8 mouse cellular contexts compared by ENCODE assay signal in the genomic region with DNA sequence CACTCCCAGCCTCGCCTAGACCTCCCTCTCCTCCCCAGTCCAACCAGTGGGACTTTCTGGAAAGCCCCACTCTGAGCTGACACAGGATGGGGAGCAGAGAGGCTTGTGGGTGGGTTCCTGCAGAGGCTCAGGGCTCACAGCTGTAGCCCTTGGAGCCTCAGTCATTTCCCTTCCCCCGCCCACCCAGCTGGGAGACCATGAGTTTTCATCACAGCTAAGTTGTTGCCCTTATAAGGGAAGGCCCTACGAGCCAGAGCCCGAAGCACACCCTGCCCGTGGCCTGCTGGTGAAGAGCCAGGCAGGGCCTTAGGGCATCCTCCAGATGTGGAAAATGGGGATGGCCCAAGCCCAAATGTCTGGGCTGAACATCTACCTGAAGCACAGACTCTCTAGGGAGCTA. TPM values are rescaled to one million over a fixed set of nuclear protein-coding genes. Genes with fewer than 3 reads are reported as not detected.
DNase-seq lines count a peak whose midpoint lies in the region; ATAC-seq and TF ChIP-seq lines count a peak whose summit lies in the region.

No protein-coding gene starts in this region.

- peak; percentile 81 for ATAC-seq in limb, embryonic 12.5 days (ENCODE audit: insufficient number of reproducible peaks, insufficient read depth, low FRiP score, low TSS enrichment, low read depth)

- no peak overlapping the region for H3K4me2 ChIP-seq in limb, embryonic 12.5 days

- no peak overlapping the region for H3K9ac ChIP-seq in limb, embryonic 12.5 days (replicated peaks)

- no peak for DNase-seq in left cerebral cortex, adult 2 months (ENCODE audit: extremely low spot score in 1 of 2, low spot score in 2 of 2)
- DNase-seq in left cerebral cortex, adult 8-10 months (ENCODE audit: low spot score in 2 of 2), result no peak
- DNase-seq in embryo, embryonic 9.5 days (ENCODE audit: extremely low spot score), result peak; percentile 72
- peak; percentile 89 to 92 for DNase-seq in heart, postnatal 10 days
- peak; percentile 80 for DNase-seq in naive thymus-derived CD4-positive, alpha-beta T cell, adult 2 months (ENCODE audit: low read depth)
- peak; percentile 90 for DNase-seq in thymus, postnatal 14 days
- no peak for DNase-seq in right cerebral cortex, postnatal 4 days

- H3K27me3 ChIP-seq in limb, embryonic 12.5 days, result no peaks in the 10 kb centered on the region

- H3K36me3 ChIP-seq in limb, embryonic 12.5 days, result peaks cover 16% of the 10 kb centered on the region

- 0 out of 2 replicates have a peak overlapping the region, but pooled peaks have one; percentile 11 for H3K27ac ChIP-seq in left cerebral cortex, adult 2 months
- H3K27ac ChIP-seq in limb, embryonic 12.5 days, result peak overlapping the region; percentile 91

- TF ChIP-seq CTCF in left cerebral cortex, adult 2 months (IDR thresholded peaks at IDR 0.05), result no peak

- no peak overlapping the region for H3K4me3 ChIP-seq in left cerebral cortex, adult 2 months
- H3K4me3 ChIP-seq in limb, embryonic 12.5 days (replicated peaks), result no peak overlapping the region

- no peaks in the 10 kb centered on the region for H3K9me3 ChIP-seq in limb, embryonic 12.5 days

- peaks cover 34% of the 10 kb centered on the region for H3K4me1 ChIP-seq in limb, embryonic 12.5 days (replicated peaks)

- WGBS in limb, embryonic 12.5 days, result 12% methylated on average over 5 of the region's 5 CpGs

- intact Hi-C loops in left cerebral cortex, adult 2 months (cut with DNase I), result no loop called here
- intact Hi-C loops in heart, postnatal 10 days (cut with DNase I), result no loop called here

RNA-seq across cellular contexts. Expression of gene Plekho2, which starts 28.8 kb away (rescaled TPM):
- 10 to 100 TPM; 13.3 to 15.1 TPM for total RNA-seq in left cerebral cortex, adult 2 months (2021)
- total RNA-seq in left cerebral cortex, adult 8-10 months (2022), result 10 to 100 TPM; 16.3 to 24.5 (median 18.9) TPM
- total RNA-seq in heart, postnatal 10 days (2021), result 10 to 100 TPM; 18.3 to 21.2 TPM
- polyA plus RNA-seq in limb, embryonic 12.5 days (2016; fragmentation: Nextera tagmentation; extraction: Ambion mirVana), result 12.2 and 15.0 TPM in 2 replicates

RNA-seq across cellular contexts. Expression of gene Ankdd1a, which starts 31.0 kb away (rescaled TPM):
- total RNA-seq in left cerebral cortex, adult 2 months (2021), result 1 to 10 TPM; 2.7 to 3.5 TPM
- 1 to 10 TPM; 3.8 to 6.4 (median 4.8) TPM for total RNA-seq in left cerebral cortex, adult 8-10 months (2022)
- total RNA-seq in heart, postnatal 10 days (2021), result under 1 TPM in 1 of 2 experiments, not detected in 1; 0.22 TPM
- not detected in 2 replicates for polyA plus RNA-seq in limb, embryonic 12.5 days (2016; fragmentation: Nextera tagmentation; extraction: Ambion mirVana)

RNA-seq across cellular contexts. Expression of gene Pif1, which starts 35.9 kb away (rescaled TPM):
- under 1 TPM; 0.20 to 0.28 TPM for total RNA-seq in left cerebral cortex, adult 2 months (2021)
- total RNA-seq in left cerebral cortex, adult 8-10 months (2022), result under 1 TPM; 0.18 to 0.63 (median 0.26) TPM
- total RNA-seq in heart, postnatal 10 days (2021), result 1 to 10 TPM; 1.9 to 2.4 TPM
- 21.7 and 22.8 TPM in 2 replicates for polyA plus RNA-seq in limb, embryonic 12.5 days (2016; fragmentation: Nextera tagmentation; extraction: Ambion mirVana)

Comparison
In these comparisons a context has a peak if more than half of its experiments do, and no peak if none do; other contexts are left out.
1. DNase-seq: peak in embryo, embryonic 9.5 days (single experiment), heart, postnatal 10 days (2 of 2), naive thymus-derived CD4-positive, alpha-beta T cell, adult 2 months (single experiment) and thymus, postnatal 14 days (single experiment); none in left cerebral cortex, adult 2 months (0 of 2), left cerebral cortex, adult 8-10 months (0 of 2) and right cerebral cortex, postnatal 4 days (single experiment).